Mouse (Mus musculus) heart, adult 9 months (tissue): ENCODE measurements at regions not wholly inside any gene's neighbourhood (a gene's known extent, or its start where the extent isn't known, plus 50 kb on each side); places are given as distances from the start of the nearest gene placed in this dataset.

ENCODE experiments used
- DNase-seq, 2 experiments: peaks; one replicate each; pipeline ENCODE4 v3.0.0; 2022; ENCODE audit warnings: low spot score in 2 of 2

GRCm38 (mm10) chrX:66524891-66525290 is 124.2 kb upstream of the Slitrk2 start:
- DNase-seq = no peak

GRCm38 (mm10) chrX:66526842-66527623 is 122.1 kb upstream of the Slitrk2 start:
- DNase-seq = no peak

GRCm38 (mm10) chrX:66528931-66529330 is 120.2 kb upstream of the Slitrk2 start:
- DNase-seq = no peak

GRCm38 (mm10) chrX:66544002-66544520 is 105.1 kb upstream of the Slitrk2 start:
- DNase-seq = no peak

- peak; percentile 0 to 13 for DNase-seq
These were observed 94.6 kb upstream of the Slitrk2 start for GRCm38 (mm10) chrX:66554539-66554938.
